Mouse (Mus musculus): Measurements from ENCODE around the gene Ptpn3. TPM values are rescaled to one million over a fixed set of nuclear protein-coding genes. Genes with fewer than 3 reads are reported as not detected.

Gene Ptpn3
- polyA plus RNA-seq (2015; fragmentation: Nextera tagmentation; extraction: Ambion mirVana): 1.3 and 2.6 TPM in 2 replicates

DNA sequence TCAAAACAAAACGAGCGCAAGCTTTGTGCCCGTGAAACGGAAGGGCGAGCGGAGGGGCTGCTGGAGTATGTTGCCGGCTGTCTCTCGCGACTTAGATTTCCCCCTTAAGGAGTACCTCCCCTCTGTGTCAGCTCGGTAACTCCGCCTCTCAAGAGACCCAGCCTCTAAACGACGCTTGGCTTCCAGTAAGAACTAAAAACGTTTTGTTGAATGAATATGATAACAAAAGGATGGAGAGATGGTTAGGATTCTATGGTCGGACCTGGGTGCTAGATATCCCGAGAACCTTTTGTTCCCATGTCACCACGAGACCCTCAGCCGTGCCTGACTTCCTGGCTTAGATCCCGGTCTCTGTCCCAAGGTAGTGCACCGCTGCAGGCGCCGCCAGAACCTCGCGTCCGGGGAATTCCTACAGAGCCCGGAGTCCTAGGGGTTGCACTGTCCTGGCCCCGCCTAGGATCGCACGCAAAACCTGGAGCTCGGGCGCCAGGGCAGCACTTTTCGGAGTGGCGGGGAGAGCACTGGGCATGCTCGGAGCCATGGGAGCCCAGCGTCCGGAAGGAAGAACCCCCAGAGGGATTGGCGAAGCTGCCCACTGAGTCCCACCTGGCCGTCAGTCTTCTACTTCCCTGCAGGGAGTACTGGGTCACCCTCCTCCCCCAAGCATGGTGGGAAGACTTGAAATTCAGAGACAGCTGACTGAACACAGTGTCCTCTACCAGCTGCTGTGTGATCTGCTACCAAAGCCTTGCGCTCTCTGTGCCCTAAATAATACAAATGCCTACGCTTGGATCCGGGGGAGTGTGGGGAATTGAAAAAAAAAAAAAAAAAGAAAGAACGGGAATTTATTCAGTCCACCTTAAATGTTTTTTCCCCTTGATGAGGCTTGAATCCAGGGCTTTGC lies at the start of gene Ptpn3:
TSS of gene Ptpn3 (minus strand) at position 428 of the 904 bp plus-strand sequence.
- Histone ChIP-seq H3K4me3 (replicated peaks; ENCODE audit: low read length) (peak within 1 kb of the TSS; percentile 54), H3K9ac (replicated peaks; ENCODE audit: low read depth, low read length) (peak within 1 kb of the TSS; percentile 62), H3K4me2 (ENCODE audit: low read length) (peak within 1 kb of the TSS; percentile 95), H3K4me1 (replicated peaks; ENCODE audit: control insufficient read depth, insufficient read depth, low read length) (peaks cover 23% of the 10 kb centered on the region), H3K36me3 (ENCODE audit: control insufficient read depth, insufficient read depth) (no peaks in the 10 kb centered on the region), H3K27ac (ENCODE audit: low read length) (peak within 1 kb of the TSS; percentile 58), H3K9me3 (ENCODE audit: control insufficient read depth, low read length) (no peaks in the 10 kb centered on the region), H3K27me3 (replicated peaks; ENCODE audit: control insufficient read depth, insufficient read depth, low read length) (0 out of 2 replicates have a peak, but pooled peaks cover 4% of the 10 kb centered on the region)
- WGBS: under 1% methylated on average over 42 of the region's 42 CpGs
- ATAC-seq: peak; percentile 90

DNA sequence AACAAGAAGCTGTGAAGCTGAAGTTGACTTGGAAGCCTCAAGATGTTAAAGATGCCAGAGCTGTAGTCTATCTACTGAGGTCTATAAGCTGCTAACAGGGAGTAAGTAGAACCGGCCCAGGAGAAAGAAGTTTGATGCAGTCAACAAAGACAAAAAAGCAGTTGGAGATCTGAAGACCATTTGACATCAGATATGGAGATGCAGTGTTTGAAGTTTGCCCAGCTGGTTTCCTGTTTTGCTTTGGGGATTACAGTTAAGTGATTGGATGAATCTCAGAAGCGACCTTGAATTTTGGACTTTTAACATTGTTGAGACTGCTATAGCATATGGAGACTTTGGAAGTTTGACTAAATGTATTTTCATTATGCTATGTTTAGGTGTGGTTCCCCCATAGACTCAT lies 48.9 kb upstream of the Ptpn3 start:
- WGBS: 96% methylated on average over 2 of the region's 2 CpGs

DNA sequence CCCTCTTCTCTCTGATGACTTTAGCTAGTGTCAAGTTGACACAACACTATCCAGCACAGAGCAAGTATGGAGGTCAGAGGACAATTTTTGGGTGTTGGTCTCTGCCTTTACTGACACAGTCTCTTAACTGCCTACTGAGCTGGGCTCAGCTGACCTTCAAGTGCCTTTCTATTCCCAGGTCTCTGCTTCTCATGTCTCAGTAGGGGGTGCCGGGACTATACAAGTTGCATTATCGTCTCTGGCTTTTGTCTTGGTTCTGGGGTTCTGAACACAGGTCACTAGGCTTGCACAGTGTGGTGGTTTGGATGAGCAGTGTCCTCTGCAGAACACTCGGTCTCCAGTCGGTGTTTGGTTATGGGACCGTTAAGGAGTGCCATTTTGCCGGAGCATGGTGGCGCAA lies 42.4 kb upstream of the Ptpn3 start:
- 94% methylated on average over 7 of the region's 7 CpGs for WGBS
- no peaks in the 10 kb centered on the region for H3K9me3 ChIP-seq (ENCODE audit: control insufficient read depth, low read length)
- no peak for ATAC-seq
- no peak overlapping the region for H3K4me2 ChIP-seq (ENCODE audit: low read length)
- H3K36me3 ChIP-seq (ENCODE audit: control insufficient read depth, insufficient read depth): no peaks in the 10 kb centered on the region
- H3K4me1 ChIP-seq (replicated peaks; ENCODE audit: control insufficient read depth, insufficient read depth, low read length): no peaks in the 10 kb centered on the region
- no peaks in the 10 kb centered on the region for H3K27me3 ChIP-seq (replicated peaks; ENCODE audit: control insufficient read depth, insufficient read depth, low read length)
- H3K27ac ChIP-seq (ENCODE audit: low read length): no peak overlapping the region
- H3K4me3 ChIP-seq (replicated peaks; ENCODE audit: low read length): no peak overlapping the region
- no peak overlapping the region for H3K9ac ChIP-seq (replicated peaks; ENCODE audit: low read depth, low read length)

More for the DNA sequence above, 48.9 kb upstream of the Ptpn3 start:
- Histone ChIP-seq H3K27ac (ENCODE audit: low read length) (no peak overlapping the region), H3K9me3 (ENCODE audit: control insufficient read depth, low read length) (no peaks in the 10 kb centered on the region), H3K4me3 (replicated peaks; ENCODE audit: low read length) (no peak overlapping the region), H3K4me1 (replicated peaks; ENCODE audit: control insufficient read depth, insufficient read depth, low read length) (no peaks in the 10 kb centered on the region), H3K36me3 (ENCODE audit: control insufficient read depth, insufficient read depth) (no peaks in the 10 kb centered on the region), H3K4me2 (ENCODE audit: low read length) (no peak overlapping the region), H3K27me3 (replicated peaks; ENCODE audit: control insufficient read depth, insufficient read depth, low read length) (no peaks in the 10 kb centered on the region), H3K9ac (replicated peaks; ENCODE audit: low read depth, low read length) (no peak overlapping the region)
- no peak for ATAC-seq

DNA sequence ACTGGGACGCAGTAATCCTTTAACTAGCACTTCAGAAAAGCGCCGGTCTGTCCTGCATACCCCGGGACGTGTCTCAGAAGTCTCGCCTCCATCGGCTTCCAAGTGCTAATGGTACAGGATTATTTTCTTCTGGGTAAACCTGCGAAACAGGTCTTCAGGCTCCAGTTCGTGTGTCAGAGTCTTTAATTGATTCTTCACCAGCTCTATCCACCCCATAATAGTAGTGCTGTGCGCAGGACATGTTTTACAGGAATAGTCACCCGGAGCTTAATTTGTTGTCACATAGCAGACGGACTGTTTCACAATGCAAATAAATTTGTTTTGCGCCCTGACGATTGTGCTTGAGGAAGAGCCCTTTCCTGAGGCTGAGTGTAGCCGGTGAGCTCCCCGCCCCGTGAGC lies 37.3 kb upstream of the Ptpn3 start:
- Histone ChIP-seq H3K4me2 (ENCODE audit: low read length) (no peak overlapping the region), H3K4me1 (replicated peaks; ENCODE audit: control insufficient read depth, insufficient read depth, low read length) (no peaks in the 10 kb centered on the region), H3K36me3 (ENCODE audit: control insufficient read depth, insufficient read depth) (no peaks in the 10 kb centered on the region), H3K4me3 (replicated peaks; ENCODE audit: low read length) (no peak overlapping the region), H3K9me3 (ENCODE audit: control insufficient read depth, low read length) (no peaks in the 10 kb centered on the region), H3K9ac (replicated peaks; ENCODE audit: low read depth, low read length) (no peak overlapping the region), H3K27me3 (replicated peaks; ENCODE audit: control insufficient read depth, insufficient read depth, low read length) (no peaks in the 10 kb centered on the region), H3K27ac (ENCODE audit: low read length) (no peak overlapping the region)
- ATAC-seq: no peak
- WGBS: 88% methylated on average over 17 of the region's 17 CpGs

DNA sequence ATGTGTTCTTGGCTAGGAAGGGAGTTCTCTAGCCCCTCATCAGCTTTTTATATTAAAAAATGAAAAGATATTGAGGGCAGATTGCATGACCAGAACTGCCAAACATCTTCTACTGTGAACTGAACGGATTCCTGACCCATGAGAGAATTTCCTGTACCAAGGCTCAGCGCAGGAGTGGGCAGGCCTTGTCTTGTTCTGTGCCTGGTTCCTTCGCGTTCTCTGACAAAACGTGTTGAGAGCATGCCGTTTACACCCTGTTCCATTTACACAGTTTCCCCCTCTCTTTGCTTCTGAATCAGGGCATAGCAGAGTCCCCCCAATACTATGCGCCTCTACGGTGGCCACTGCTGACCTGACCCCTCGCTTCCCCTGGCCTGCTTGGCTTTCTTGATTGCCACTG lies 36.4 kb upstream of the Ptpn3 start:
- Histone ChIP-seq H3K36me3 (ENCODE audit: control insufficient read depth, insufficient read depth) (no peaks in the 10 kb centered on the region), H3K27me3 (replicated peaks; ENCODE audit: control insufficient read depth, insufficient read depth, low read length) (no peaks in the 10 kb centered on the region), H3K9ac (replicated peaks; ENCODE audit: low read depth, low read length) (no peak overlapping the region), H3K4me3 (replicated peaks; ENCODE audit: low read length) (no peak overlapping the region), H3K27ac (ENCODE audit: low read length) (no peak overlapping the region), H3K4me1 (replicated peaks; ENCODE audit: control insufficient read depth, insufficient read depth, low read length) (no peaks in the 10 kb centered on the region), H3K9me3 (ENCODE audit: control insufficient read depth, low read length) (no peaks in the 10 kb centered on the region), H3K4me2 (ENCODE audit: low read length) (no peak overlapping the region)
- no peak for ATAC-seq
- 90% methylated on average over 9 of the region's 9 CpGs for WGBS

DNA sequence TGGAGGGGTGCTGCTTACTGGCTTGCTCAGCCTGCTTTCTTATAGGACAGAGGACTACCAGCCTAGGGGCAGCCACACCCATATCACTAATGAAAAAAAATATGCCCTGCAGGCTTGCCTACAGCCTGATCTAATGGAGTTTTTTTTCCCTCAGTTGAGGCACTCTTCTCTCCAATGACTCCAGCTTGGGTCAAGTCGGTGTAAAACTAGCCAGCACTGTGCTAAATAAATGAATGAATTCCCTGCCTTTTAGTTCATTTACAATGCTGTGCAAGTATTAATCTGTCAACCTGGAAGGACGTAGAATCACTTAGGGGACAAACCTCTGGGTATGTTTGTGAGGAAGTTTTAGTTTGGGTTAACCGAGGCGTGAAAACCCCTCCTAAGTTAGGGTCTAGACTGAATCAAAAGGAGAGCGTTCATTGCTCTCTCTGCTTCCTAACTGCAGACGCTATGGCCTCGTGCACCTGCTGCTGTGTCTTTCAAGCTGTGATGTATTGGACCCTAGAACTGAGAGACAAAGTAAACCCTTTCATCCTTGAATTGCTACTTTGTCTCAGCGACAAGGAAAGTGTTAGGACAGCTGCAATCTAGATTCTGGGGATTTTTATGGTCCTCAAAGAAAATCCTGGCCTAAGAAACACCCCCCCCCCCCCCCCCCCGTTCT lies 33.5 kb upstream of the Ptpn3 start:
- no peaks in the 10 kb centered on the region for H3K27me3 ChIP-seq (replicated peaks; ENCODE audit: control insufficient read depth, insufficient read depth, low read length)
- no peak for ATAC-seq
- H3K9ac ChIP-seq (replicated peaks; ENCODE audit: low read depth, low read length): no peak overlapping the region
- H3K4me3 ChIP-seq (replicated peaks; ENCODE audit: low read length): no peak overlapping the region
- H3K36me3 ChIP-seq (ENCODE audit: control insufficient read depth, insufficient read depth): no peaks in the 10 kb centered on the region
- H3K9me3 ChIP-seq (ENCODE audit: control insufficient read depth, low read length): no peaks in the 10 kb centered on the region
- H3K4me1 ChIP-seq (replicated peaks; ENCODE audit: control insufficient read depth, insufficient read depth, low read length): no peaks in the 10 kb centered on the region
- 32% methylated on average over 9 of the region's 9 CpGs for WGBS
- no peak overlapping the region for H3K27ac ChIP-seq (ENCODE audit: low read length)
- H3K4me2 ChIP-seq (ENCODE audit: low read length): no peak overlapping the region

DNA sequence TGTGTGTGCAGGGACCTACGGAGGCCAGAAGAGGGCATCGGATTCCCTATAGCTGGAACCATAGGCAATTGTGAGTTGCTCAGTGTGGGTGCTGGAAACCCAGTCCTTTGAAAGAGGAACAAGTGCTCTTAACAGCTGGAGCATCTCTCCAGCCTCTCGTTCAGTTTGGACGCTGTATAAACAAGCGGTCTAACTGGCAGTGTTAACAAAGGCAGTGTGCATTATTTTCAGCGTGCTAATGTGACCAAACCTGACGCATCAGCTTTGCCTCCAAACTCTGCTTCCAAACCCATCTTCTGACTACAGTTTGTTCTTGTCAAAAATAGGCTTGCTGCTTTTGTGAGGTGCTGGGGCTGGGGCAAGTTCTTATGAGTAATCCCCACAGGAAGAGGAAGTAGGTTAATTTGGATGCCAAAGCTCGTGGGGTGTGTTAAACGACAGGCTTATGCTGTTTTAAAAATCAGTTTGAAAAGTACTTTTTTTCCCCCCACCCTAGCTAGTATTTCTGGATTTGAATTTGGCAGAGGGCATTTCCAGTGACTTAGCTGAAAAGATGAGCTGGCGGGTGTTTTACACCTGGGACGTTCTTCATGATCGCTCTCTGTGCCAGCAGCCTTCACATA lies 32.4 kb upstream of the Ptpn3 start:
- WGBS: 93% methylated on average over 12 of the region's 12 CpGs
- no peak for ATAC-seq
- H3K4me2 ChIP-seq (ENCODE audit: low read length): no peak overlapping the region
- no peaks in the 10 kb centered on the region for H3K4me1 ChIP-seq (replicated peaks; ENCODE audit: control insufficient read depth, insufficient read depth, low read length)
- no peaks in the 10 kb centered on the region for H3K9me3 ChIP-seq (ENCODE audit: control insufficient read depth, low read length)
- no peak overlapping the region for H3K4me3 ChIP-seq (replicated peaks; ENCODE audit: low read length)
- no peaks in the 10 kb centered on the region for H3K27me3 ChIP-seq (replicated peaks; ENCODE audit: control insufficient read depth, insufficient read depth, low read length)
- no peak overlapping the region for H3K27ac ChIP-seq (ENCODE audit: low read length)
- no peaks in the 10 kb centered on the region for H3K36me3 ChIP-seq (ENCODE audit: control insufficient read depth, insufficient read depth)
- H3K9ac ChIP-seq (replicated peaks; ENCODE audit: low read depth, low read length): no peak overlapping the region

DNA sequence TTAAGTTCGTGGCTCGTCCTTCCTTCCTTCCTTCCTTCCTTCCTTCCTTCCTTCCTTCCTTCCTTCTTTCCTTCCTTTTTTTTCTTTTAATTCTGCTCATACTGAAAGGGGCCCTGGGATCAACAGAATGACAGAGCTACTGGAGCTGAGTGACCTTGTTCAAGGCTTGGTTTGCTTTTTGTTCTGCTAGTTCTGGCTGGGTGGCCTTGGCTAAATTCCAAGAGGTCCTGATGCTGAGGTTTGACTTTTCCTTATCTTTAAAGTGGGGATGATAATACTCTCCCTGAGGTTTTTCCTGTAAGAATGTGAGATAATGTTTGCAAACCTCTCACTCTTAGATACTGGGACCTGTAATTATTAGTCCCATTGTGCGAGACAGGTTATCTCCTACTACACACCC lies 30.9 kb upstream of the Ptpn3 start:
- Histone ChIP-seq H3K27ac (ENCODE audit: low read length) (no peak overlapping the region), H3K9ac (replicated peaks; ENCODE audit: low read depth, low read length) (no peak overlapping the region), H3K4me1 (replicated peaks; ENCODE audit: control insufficient read depth, insufficient read depth, low read length) (no peaks in the 10 kb centered on the region), H3K27me3 (replicated peaks; ENCODE audit: control insufficient read depth, insufficient read depth, low read length) (no peaks in the 10 kb centered on the region), H3K9me3 (ENCODE audit: control insufficient read depth, low read length) (no peaks in the 10 kb centered on the region), H3K36me3 (ENCODE audit: control insufficient read depth, insufficient read depth) (no peaks in the 10 kb centered on the region), H3K4me3 (replicated peaks; ENCODE audit: low read length) (no peak overlapping the region), H3K4me2 (ENCODE audit: low read length) (no peak overlapping the region)
- ATAC-seq: no peak
- WGBS: 92% methylated on average over 3 of the region's 3 CpGs

DNA sequence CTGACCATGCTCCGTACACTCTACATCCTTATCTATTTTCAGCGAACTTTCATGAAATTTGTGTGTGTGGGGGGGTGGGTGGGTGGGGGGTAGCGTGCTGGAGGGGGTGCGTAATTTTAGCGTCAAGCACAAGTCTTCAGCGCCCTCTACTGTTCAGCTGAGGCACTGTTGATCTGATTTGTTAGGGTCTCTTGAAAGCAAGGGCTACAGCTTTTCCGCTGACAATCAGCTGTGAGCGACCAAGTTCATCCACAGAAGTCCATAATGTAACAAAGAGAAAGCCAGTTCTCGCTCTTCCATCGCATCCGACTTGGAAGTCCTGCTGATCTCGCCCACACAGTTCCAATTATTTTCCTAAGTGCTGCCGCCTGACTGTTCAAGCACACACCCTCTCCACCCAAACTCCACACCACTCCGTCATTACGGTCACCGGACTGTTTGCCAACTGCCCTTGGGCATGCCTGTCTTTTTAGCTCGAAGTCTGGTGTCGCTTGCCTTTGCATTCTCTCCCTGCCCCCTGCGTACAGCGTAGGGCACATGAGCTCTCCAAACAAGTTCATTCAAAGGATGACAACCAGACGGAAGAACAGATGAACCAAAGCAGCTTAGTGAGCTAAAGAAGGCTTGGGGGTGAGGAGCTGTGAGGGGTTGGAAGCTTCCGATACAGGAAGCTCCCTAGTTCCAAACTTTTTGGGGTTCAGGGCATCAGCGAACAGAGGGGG lies 19.1 kb upstream of the Ptpn3 start:
- no peaks in the 10 kb centered on the region for H3K36me3 ChIP-seq (ENCODE audit: control insufficient read depth, insufficient read depth)
- H3K4me2 ChIP-seq (ENCODE audit: low read length): no peak overlapping the region
- no peak overlapping the region for H3K4me3 ChIP-seq (replicated peaks; ENCODE audit: low read length)

More for the DNA sequence above, 19.1 kb upstream of the Ptpn3 start:
- no peak overlapping the region for H3K9ac ChIP-seq (replicated peaks; ENCODE audit: low read depth, low read length)
- H3K9me3 ChIP-seq (ENCODE audit: control insufficient read depth, low read length): no peaks in the 10 kb centered on the region
- 39% methylated on average over 23 of the region's 23 CpGs for WGBS
- no peak for ATAC-seq
- no peaks in the 10 kb centered on the region for H3K27me3 ChIP-seq (replicated peaks; ENCODE audit: control insufficient read depth, insufficient read depth, low read length)
- no peak overlapping the region for H3K27ac ChIP-seq (ENCODE audit: low read length)
- 0 out of 2 replicates have a peak, but pooled peaks cover 5% of the 10 kb centered on the region for H3K4me1 ChIP-seq (replicated peaks; ENCODE audit: control insufficient read depth, insufficient read depth, low read length)
